Mouse (Mus musculus): ENCODE results near the gene Psmg3. TPM values are rescaled to one million over a fixed set of nuclear protein-coding genes. Genes with fewer than 3 reads are reported as not detected.

The Psmg3 gene
- polyA plus RNA-seq, 1 experiment: 15.5 TPM

GRCm38 (mm10) chr5:139839142-139839541 is 12.5 kb upstream of the Psmg3 start:
- 23% methylated on average over 3 of the region's 3 CpGs for WGBS
- no peak for DNase-seq (ENCODE audit: low read depth in 1 of 2, low spot score in 2 of 2)
- H3K4me1 ChIP-seq (ENCODE audit: control insufficient read depth, insufficient read depth, insufficient read length): no peaks in the 10 kb centered on the region
- no peak overlapping the region for H3K4me3 ChIP-seq (ENCODE audit: extremely low read depth, insufficient read depth, insufficient read length)
- TF ChIP-seq CTCF (IDR thresholded peaks at IDR 0.05; ENCODE audit: extremely low read depth, insufficient read depth, insufficient read length, insufficient replicate concordance): no peak
- TF ChIP-seq POLR2A (IDR thresholded peaks at IDR 0.05; ENCODE audit: low read depth, low read length): no peak
- no peak overlapping the region for H3K27ac ChIP-seq (ENCODE audit: insufficient read depth, low read length)
- no peaks in the 10 kb centered on the region for H3K36me3 ChIP-seq (ENCODE audit: control insufficient read depth, insufficient read depth, low read length)
- H3K27me3 ChIP-seq (ENCODE audit: control insufficient read depth, insufficient read depth, low read length): no peaks in the 10 kb centered on the region

GRCm38 (mm10) chr5:139838476-139838892 is 11.8 kb upstream of the Psmg3 start:
- Histone ChIP-seq H3K27me3 (ENCODE audit: control insufficient read depth, insufficient read depth, low read length) (no peaks in the 10 kb centered on the region), H3K36me3 (ENCODE audit: control insufficient read depth, insufficient read depth, low read length) (no peaks in the 10 kb centered on the region), H3K4me1 (ENCODE audit: control insufficient read depth, insufficient read depth, insufficient read length) (no peaks in the 10 kb centered on the region), H3K27ac (ENCODE audit: insufficient read depth, low read length) (no peak overlapping the region), H3K4me3 (ENCODE audit: extremely low read depth, insufficient read depth, insufficient read length) (no peak overlapping the region)
- WGBS: 30% methylated on average over 2 of the region's 2 CpGs
- peak; percentile 21; the same call in 1 of the 2 replicates for TF ChIP-seq CTCF (IDR thresholded peaks at IDR 0.05; ENCODE audit: extremely low read depth, insufficient read depth, insufficient read length, insufficient replicate concordance)
- TF ChIP-seq POLR2A (IDR thresholded peaks at IDR 0.05; ENCODE audit: low read depth, low read length): no peak
- peak; percentile 30 to 59 for DNase-seq (ENCODE audit: low read depth in 1 of 2, low spot score in 2 of 2)

GRCm38 (mm10) chr5:139835706-139836105 is 9.0 kb upstream of the Psmg3 start:
- no peak overlapping the region for H3K27ac ChIP-seq (ENCODE audit: insufficient read depth, low read length)
- H3K4me1 ChIP-seq (ENCODE audit: control insufficient read depth, insufficient read depth, insufficient read length): no peaks in the 10 kb centered on the region
- no peaks in the 10 kb centered on the region for H3K36me3 ChIP-seq (ENCODE audit: control insufficient read depth, insufficient read depth, low read length)
- no peaks in the 10 kb centered on the region for H3K27me3 ChIP-seq (ENCODE audit: control insufficient read depth, insufficient read depth, low read length)
- DNase-seq (ENCODE audit: low read depth in 1 of 2, low spot score in 2 of 2): no peak
- WGBS: 84% methylated on average over 7 of the region's 7 CpGs
- no peak overlapping the region for H3K4me3 ChIP-seq (ENCODE audit: extremely low read depth, insufficient read depth, insufficient read length)
- TF ChIP-seq POLR2A (IDR thresholded peaks at IDR 0.05; ENCODE audit: low read depth, low read length) (no peak), CTCF (IDR thresholded peaks at IDR 0.05; ENCODE audit: extremely low read depth, insufficient read depth, insufficient read length, insufficient replicate concordance) (no peak)

GRCm38 (mm10) chr5:139832125-139832524 is 5.4 kb upstream of the Psmg3 start:
- no peaks in the 10 kb centered on the region for H3K27me3 ChIP-seq (ENCODE audit: control insufficient read depth, insufficient read depth, low read length)

GRCm38 (mm10) chr5:139830734-139831133 is 4.0 kb upstream of the Psmg3 start:
- peak; percentile 59 to 65 for DNase-seq (ENCODE audit: low read depth in 1 of 2, low spot score in 2 of 2)
- no peak for TF ChIP-seq POLR2A (IDR thresholded peaks at IDR 0.05; ENCODE audit: low read depth, low read length)
- Histone ChIP-seq H3K4me1 (ENCODE audit: control insufficient read depth, insufficient read depth, insufficient read length) (peaks cover 3% of the 10 kb centered on the region; the same call in 1 of the 2 replicates), H3K27ac (ENCODE audit: insufficient read depth, low read length) (no peak overlapping the region), H3K4me3 (ENCODE audit: extremely low read depth, insufficient read depth, insufficient read length) (peak overlapping the region; percentile 34; the same call in 1 of the 2 replicates), H3K36me3 (ENCODE audit: control insufficient read depth, insufficient read depth, low read length) (no peaks in the 10 kb centered on the region), H3K27me3 (ENCODE audit: control insufficient read depth, insufficient read depth, low read length) (no peaks in the 10 kb centered on the region)
- 32% methylated on average over 3 of the region's 3 CpGs for WGBS

More at GRCm38 (mm10) chr5:139832125-139832524, 5.4 kb upstream of the Psmg3 start:
- Histone ChIP-seq H3K4me3 (ENCODE audit: extremely low read depth, insufficient read depth, insufficient read length) (no peak overlapping the region), H3K36me3 (ENCODE audit: control insufficient read depth, insufficient read depth, low read length) (no peaks in the 10 kb centered on the region), H3K4me1 (ENCODE audit: control insufficient read depth, insufficient read depth, insufficient read length) (no peaks in the 10 kb centered on the region), H3K27ac (ENCODE audit: insufficient read depth, low read length) (no peak overlapping the region)
- WGBS: 27% methylated on average over 7 of the region's 7 CpGs
- TF ChIP-seq POLR2A (IDR thresholded peaks at IDR 0.05; ENCODE audit: low read depth, low read length) (no peak), CTCF (IDR thresholded peaks at IDR 0.05; ENCODE audit: extremely low read depth, insufficient read depth, insufficient read length, insufficient replicate concordance) (no peak)
- no peak for DNase-seq (ENCODE audit: low read depth in 1 of 2, low spot score in 2 of 2)

GRCm38 (mm10) chr5:139829384-139829783 is 2.7 kb upstream of the Psmg3 start:
- TF ChIP-seq POLR2A (IDR thresholded peaks at IDR 0.05; ENCODE audit: low read depth, low read length) (no peak), CTCF (IDR thresholded peaks at IDR 0.05; ENCODE audit: extremely low read depth, insufficient read depth, insufficient read length, insufficient replicate concordance) (no peak)
- 72% methylated on average over 13 of the region's 13 CpGs for whole genome bisulfite sequencing
- Histone ChIP-seq H3K36me3 (ENCODE audit: control insufficient read depth, insufficient read depth, low read length) (no peaks in the 10 kb centered on the region), H3K27ac (ENCODE audit: insufficient read depth, low read length) (no peak overlapping the region), H3K27me3 (ENCODE audit: control insufficient read depth, insufficient read depth, low read length) (no peaks in the 10 kb centered on the region), H3K4me3 (ENCODE audit: extremely low read depth, insufficient read depth, insufficient read length) (no peak overlapping the region), H3K4me1 (ENCODE audit: control insufficient read depth, insufficient read depth, insufficient read length) (peaks cover 3% of the 10 kb centered on the region; the same call in 1 of the 2 replicates)
- no peak for DNase-seq (ENCODE audit: low read depth in 1 of 2, low spot score in 2 of 2)

GRCm38 (mm10) chr5:139827593-139827992 is 908 bp upstream of the Psmg3 start:
- no peak for DNase-seq (ENCODE audit: low read depth in 1 of 2, low spot score in 2 of 2)
- Histone ChIP-seq H3K27me3 (ENCODE audit: control insufficient read depth, insufficient read depth, low read length) (no peaks in the 10 kb centered on the region), H3K36me3 (ENCODE audit: control insufficient read depth, insufficient read depth, low read length) (peaks cover 7% of the 10 kb centered on the region), H3K27ac (ENCODE audit: insufficient read depth, low read length) (no peak overlapping the region), H3K4me3 (ENCODE audit: extremely low read depth, insufficient read depth, insufficient read length) (no peak overlapping the region), H3K4me1 (ENCODE audit: control insufficient read depth, insufficient read depth, insufficient read length) (peaks cover 3% of the 10 kb centered on the region; the same call in 1 of the 2 replicates)
- TF ChIP-seq CTCF (IDR thresholded peaks at IDR 0.05; ENCODE audit: extremely low read depth, insufficient read depth, insufficient read length, insufficient replicate concordance) (no peak), POLR2A (IDR thresholded peaks at IDR 0.05; ENCODE audit: low read depth, low read length) (no peak)
- 97% methylated on average over 1 of the region's 1 CpGs for WGBS

All from spleen, adult 2 months (tissue).